Mouse (Mus musculus) heart, postnatal 4 days (tissue): ENCODE results near the gene E2f2. TPM values are rescaled to one million over a fixed set of nuclear protein-coding genes. Genes with fewer than 3 reads are reported as not detected.

ENCODE experiments used
- DNase-seq: peaks from one replicate; pipeline ENCODE4 v3.0.0; 2021
- total RNA-seq, 2 experiments: library from RNA; stranded (reverse); gene quantifications; 2 replicates each; pipeline ENCODE4 v1.2.3; 2021

Gene E2f2
- total RNA-seq, 2 experiments from 2014 or later, result 5.8 to 9.7 TPM

DNA sequence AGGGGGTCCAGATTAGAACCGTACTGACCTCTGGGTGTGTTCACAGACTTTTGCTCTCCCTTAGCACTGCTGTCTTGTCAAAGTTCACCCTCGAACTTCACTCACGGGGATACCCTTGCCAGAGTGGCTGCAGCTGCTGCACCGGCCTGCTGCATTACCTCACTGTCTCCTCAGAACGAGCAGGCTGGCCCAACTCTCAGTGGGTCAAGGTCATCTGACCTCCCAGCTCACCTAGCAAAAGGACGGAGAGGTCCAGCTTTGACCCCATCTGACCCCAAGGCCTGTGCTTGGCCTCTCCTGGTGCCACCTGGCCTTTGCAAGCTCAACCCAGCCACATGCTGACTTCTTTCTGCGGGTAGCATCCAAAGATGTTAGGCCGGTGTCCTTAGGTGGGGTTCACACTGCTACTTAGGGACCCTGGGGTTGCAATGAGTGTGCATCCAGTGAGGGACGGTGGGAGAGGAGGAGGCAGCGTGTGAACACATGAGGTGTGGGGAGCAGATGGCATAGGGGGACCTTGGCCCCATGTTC, 3.9 kb downstream of the E2f2 start:
- DNase-seq, result no peak

DNA sequence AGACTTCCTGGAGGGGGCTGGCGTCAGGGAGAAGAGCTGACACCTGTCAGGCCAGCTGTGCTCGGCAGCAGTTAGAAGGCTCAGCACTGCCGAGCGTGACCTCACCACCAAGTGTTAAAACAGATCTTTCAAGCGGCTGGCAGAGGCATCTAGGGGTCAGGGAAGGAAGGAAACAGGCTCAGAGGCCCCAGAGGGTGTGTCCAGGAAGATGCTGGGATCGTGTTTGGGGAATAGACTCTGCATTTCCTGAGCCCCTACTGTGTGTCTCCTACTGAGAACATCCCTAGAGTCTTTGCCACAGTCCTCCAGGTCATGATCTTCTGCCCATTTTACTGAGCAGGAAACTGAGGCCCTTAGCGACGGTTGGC, 5.0 kb downstream of the E2f2 start:
- DNase-seq, result peak; percentile 48

DNA sequence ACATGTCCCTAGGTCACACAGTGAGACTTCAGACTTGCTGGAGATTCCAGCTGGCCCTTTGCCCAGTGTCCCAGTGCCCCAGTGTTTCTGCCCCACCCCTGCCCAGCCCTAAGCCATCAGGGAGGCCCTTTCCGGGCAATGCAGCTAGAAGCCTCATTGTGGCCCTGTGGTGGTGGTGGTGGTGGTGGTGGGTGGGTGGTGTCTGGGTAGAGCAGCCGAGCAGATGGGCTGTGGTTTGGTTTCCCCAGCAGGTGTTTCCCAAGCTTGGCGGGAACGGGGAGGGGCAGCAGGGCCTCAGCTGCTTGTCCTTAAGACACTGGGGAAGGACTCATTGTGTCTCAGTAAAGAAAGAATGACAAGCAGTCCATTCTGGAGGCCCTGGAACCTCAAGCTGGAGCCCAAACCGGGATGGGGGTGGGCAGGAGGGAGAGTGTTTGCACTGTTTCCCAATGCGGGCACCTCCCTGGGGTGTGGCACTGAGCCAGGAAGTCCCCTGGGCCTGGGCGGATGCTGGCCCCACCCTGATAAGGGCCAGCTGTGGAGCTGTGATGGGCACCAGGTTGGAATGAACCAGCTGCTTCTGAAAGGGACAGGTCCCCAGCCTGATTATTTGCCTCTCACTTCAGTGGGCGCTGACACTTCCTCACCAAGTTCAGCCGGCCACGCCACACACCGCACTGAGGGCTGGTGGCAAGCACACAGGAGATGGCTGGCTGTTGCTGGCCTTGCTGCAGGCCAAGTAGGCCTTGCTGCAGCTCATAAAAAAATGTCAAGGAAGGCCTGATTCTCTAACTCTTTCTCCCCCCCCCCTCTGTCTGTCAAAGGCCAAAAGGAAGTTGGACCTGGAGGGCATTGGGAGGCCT, 5.6 kb downstream of the E2f2 start:
- DNase-seq, result peak; percentile 69

- DNase-seq, result no peak
Observed at GRCm38 (mm10) chr4:136178475-136178921, 6.3 kb downstream of the E2f2 start.

DNA sequence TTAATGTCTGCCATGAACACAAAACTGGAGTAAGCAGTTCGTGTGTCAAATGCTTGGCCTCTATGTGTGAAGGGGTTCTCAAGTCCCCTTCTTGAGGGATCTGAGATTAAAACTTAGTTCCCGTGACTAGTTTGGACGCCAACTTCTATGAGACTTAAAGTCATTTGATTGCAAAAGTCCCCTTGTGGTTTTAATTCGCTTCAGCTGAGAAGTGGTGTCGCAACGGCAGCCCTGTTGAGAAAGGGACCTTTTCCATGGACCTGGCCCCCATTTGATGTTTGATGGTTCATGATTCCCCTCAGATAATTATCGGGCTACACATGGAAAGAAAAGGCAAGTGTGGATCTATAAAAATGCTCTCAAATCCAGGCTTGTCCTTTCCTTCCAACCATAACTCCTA, 7.3 kb downstream of the E2f2 start:
- DNase-seq, result no peak

GRCm38 (mm10) chr4:136179998-136180397, 7.8 kb downstream of the E2f2 start:
- peak; percentile 93 for DNase-seq

DNA sequence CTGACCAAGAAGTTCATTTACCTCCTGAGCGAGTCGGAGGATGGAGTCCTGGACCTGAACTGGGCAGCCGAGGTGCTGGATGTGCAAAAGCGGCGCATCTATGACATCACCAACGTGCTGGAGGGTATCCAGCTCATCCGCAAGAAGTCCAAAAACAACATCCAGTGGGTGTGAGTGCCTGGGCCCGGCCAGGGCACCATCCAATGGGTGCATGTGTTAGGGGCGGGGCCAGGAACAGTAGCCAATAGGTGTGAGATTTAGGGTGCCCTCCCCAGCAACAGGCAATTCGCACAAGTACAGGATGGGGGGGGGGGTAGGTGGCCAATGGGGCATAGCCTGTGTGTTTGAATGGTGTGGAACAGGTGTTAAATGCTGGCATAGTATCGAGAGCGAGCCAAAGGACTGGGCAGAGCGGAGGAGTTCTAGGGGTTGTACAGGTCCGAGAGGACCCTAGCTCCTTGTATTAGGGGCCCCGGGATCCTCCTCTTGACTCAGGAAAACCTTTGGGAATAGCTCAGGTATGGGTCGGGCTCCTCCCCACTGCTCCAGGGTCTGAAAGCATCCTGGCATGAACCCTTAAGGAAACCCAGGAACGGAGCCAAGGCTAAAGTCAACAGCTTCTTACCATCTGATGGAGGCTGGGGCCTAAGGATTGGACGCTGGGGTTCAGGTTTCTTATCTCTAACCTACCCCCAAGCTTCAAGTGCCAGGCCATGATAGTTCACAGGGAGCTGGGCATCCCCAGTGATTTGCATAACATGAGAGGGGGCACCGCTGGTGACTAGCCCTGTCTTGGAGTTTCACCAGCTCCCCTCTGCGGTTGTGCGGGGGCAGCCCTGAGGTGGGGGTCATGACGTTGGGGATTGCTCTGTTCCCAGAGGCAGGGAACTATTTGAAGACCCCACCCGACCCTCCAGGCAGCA, 8.5 kb downstream of the E2f2 start:
- DNase-seq, result peak; percentile 86

DNA sequence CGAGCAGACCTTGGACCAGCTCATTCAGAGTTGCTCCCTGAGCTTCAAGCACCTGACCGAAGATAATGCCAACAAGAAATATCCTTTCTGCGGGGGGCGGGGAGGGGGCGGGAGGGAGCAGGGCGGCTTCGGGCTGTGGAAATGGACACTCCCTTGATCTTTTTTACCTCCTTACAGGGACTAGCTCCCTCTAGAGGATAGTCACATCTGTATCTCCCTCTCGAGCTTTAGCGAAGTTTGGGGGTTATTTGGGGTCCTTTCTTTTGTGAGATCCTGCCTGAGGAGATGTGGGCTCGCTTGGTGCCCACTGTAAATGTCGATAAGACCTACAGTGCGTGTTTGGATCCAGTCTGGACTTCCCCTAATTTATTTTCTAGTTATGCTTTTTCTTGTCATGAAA, 9.2 kb downstream of the E2f2 start:
- no peak for DNase-seq

DNA sequence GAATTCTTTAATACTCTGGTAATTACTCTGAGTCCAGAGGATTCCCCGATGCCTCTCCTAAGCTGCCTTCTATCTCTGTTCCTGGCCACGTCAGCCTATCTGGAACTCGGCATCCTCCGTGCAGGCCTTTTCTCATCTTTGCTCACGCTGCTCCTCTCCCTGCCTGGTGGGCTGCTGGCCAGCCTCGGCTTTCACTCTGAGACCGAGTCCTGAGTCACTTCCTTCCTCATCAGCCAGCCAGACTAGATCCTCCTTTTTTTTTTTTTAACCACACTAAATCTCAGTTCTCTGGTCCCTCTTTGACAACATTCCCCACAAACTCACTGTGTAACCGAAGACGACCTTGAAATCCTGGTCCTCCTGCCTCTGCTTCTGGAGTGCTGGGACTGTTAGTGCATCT, 13.2 kb downstream of the E2f2 start:
- DNase-seq, result peak; percentile 79

DNA sequence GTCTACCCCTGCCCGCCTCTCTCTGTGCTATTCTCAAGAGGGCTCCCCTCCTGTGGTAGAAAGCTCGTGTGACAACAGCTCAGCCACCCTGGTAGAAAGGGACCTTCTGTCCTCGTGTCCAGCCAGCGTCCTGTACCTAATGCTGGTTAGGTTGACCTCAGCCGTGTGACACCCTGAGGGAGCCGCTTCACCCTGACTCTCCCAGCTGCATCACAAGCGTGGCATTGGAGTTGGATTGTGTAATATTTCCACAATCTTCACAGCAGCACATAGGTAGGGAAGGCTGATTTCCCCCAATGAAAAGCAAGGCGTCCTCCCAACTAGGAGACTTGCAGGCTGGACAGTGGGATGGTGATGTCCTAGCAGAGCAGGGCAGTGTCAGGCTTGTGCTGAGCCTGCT, 14.1 kb downstream of the E2f2 start:
- no peak for DNase-seq

DNA sequence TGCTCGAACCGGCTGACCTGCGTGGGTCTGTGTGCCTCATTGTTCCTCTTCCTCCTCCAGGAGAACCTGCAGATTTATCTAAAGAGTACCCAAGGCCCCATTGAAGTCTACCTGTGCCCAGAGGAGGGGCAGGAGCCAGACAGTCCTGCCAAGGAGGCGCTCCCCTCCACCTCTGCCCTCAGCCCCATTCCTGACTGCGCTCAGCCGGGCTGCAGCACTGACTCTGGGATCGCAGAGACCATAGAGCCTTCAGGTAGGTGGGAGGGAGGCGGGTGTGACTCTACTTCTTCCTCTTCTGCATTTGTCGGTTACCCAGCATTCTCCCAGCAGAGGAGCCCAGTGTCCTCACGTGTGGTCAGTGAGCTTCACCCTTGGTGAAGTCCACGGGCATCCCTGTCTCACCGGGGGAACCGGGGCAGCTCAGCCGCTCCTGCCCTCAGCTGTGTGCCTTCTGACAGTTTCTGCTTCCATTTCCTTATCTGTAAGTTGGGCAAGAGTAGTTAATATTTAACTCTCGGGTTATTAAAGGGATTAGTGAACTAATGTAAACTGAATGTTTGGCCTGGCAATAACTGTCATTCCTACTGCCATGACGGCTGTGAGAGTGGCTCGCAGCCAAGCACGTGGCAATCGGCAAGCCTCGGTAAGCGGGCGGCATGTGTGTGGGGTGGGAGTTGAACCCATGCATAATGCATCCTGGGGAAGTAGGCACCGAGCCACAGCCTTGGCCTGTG, 14.7 kb downstream of the E2f2 start:
- no peak for DNase-seq

GRCm38 (mm10) chr4:136188973-136189737, 17.0 kb downstream of the E2f2 start:
- DNase-seq, result no peak

GRCm38 (mm10) chr4:136189912-136190311, 17.7 kb downstream of the E2f2 start:
- DNase-seq, result no peak

- no peak for DNase-seq
Observed at GRCm38 (mm10) chr4:136193571-136193970, 21.4 kb downstream of the E2f2 start.

DNA sequence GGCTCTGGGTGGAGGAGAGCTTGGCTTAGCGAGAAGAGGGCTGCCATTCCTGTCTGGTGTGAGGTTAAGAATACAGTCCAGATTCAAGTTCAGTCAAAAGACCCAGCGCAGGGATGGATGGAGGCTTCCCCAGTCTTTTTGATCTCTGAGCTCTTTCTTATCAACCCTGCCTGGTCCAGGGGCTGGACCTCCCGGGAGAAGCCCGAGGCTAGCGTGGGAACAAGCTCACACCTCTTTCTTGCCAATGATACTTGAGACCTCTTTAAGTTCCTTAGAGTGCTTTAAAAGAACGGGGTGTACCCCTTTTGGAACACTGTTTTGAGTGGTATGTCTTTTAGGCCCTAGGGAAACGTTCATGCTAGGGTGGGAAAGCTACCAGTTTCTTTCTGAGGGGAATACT, 22.8 kb downstream of the E2f2 start:
- DNase-seq, result no peak

- DNase-seq, result no peak
Observed at GRCm38 (mm10) chr4:136195629-136196028, 23.4 kb downstream of the E2f2 start.

GRCm38 (mm10) chr4:136196201-136196600, 24.0 kb downstream of the E2f2 start:
- DNase-seq, result no peak

DNA sequence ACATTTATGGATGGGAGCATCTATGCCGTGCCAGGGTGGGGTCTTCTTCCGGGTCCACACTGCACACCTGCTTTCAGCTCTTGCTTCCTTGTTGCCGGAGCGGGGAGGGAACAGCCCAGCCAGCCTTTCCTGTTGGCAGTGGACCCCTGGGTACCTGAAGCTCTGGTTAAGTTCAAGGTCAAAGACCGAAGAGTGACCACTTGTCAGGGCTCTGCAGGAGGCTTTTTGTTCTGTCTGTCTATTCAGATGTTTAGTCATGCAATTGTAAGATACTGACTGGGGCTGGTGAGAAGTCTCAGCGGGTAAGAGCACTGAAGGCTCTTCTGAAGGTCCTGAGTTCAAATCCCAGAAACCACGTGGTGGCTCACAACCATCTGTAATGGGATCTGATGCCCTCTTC, 26.7 kb downstream of the E2f2 start:
- no peak for DNase-seq

- DNase-seq, result peak; percentile 61
Observed at GRCm38 (mm10) chr4:136199562-136200292, 27.5 kb downstream of the E2f2 start.

DNA sequence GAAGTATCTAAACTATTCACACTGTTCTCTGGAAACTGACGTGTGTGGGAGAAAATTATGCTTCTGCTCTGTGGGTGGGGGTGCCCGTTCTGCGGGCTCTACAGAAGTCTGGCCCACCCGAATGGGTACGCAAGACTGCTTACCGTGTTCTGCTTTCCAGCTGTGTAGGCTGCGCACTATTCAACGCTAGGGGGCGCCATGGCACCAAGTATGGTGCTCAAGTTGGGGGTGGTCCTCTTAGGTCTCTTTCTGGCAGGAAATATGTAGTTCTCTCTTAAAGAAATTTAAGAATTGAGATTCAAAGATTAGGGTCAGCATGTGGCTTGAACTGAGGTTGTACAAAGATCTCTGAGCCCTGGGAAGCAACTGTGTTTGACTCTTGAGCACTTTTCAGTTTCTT, 30.3 kb downstream of the E2f2 start:
- peak; percentile 87 for DNase-seq

- DNase-seq, result no peak
Observed at GRCm38 (mm10) chr4:136204775-136205174, 32.6 kb downstream of the E2f2 start.
